Mouse (Mus musculus) cortical plate, adult 2 months (tissue): ENCODE results near the gene Spata25.

ENCODE experiments used
- CTCF ChIP-seq: fragments of 200-500 bp; IDR thresholded peaks from 2 replicates; pipeline ENCODE4 v1.5.1; 2011; ENCODE audit warnings: mild to moderate bottlenecking, control low read depth, low read length; ENCODE audit not compliant: insufficient read depth; ENCODE audit errors: extremely low read depth
- POLR2A ChIP-seq: fragments of 200-500 bp; IDR thresholded peaks from 2 replicates; pipeline ENCODE4 v1.6.1; 2011; ENCODE audit warnings: mild to moderate bottlenecking, low read length, control low read depth; ENCODE audit not compliant: insufficient read depth; ENCODE audit errors: extremely low read depth

DNA sequence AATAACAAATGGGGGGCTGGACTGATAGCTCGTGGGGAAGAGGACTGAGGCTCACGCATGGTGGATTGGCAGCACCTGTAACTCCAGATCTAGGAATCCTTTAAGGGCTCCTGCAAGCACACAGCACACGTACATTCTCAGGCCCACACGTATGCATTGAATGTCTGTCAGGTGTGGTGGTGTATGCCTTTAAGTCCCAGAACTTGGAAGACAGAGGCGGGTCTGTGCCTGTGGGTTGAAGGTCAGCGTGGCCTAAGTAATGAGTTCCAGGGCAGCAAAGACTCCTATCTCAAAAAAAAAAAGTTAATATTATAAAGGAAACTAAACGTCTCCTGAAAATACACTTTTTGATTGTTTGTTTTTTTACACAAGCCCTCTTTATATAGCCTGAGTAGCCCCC is 21.7 kb downstream of the Spata25 start:
- TF ChIP-seq POLR2A (no peak), CTCF (no peak)
